27 mouse cellular contexts compared by ENCODE assay signal in the genomic region with DNA sequence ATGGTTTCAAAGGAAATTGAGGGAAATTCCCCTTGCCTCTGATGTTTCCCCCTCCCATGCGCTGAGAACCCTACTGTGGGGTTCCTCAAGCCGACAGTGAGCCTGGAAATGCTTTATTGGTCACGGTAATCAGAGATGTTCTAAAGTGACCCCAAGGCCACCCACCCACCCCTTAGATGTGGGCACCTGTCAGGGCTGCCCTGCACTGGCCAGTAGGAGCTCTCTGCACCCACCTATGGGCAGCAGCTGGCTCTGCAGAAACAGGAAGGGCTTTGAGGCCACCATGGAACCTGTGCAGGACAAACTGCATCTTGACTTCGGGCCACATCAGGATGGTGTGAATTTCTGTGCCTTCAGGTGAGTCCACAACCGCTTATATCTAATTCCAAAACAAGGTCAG.
DNase-seq lines count a peak whose midpoint lies in the region; ATAC-seq and TF ChIP-seq lines count a peak whose summit lies in the region.
"Had no signal": no experiment of that assay in that cellular context is flagged by ENCODE, and none has a peak within 500 bp of the region (broad histone marks: within the 10 kb centered on the region; RNA-seq: fewer than 3 reads in every experiment).

No protein-coding gene starts in this region.

- no peak for TF ChIP-seq POLR2A in heart, adult 2 months (IDR thresholded peaks at IDR 0.05; ENCODE audit: insufficient read depth, low read depth, low read length)

- no peaks in the 10 kb centered on the region for H3K9me3 ChIP-seq in heart, embryonic 12.5 days (replicated peaks)
- H3K9me3 ChIP-seq in heart, embryonic 16.5 days (replicated peaks; ENCODE audit: control insufficient read depth, low read length): no peaks in the 10 kb centered on the region
- no peaks in the 10 kb centered on the region for H3K9me3 ChIP-seq in midbrain, postnatal 0 days (ENCODE audit: low read length)
- no peaks in the 10 kb centered on the region for H3K9me3 ChIP-seq in midbrain, embryonic 13.5 days
- H3K9me3 ChIP-seq: embryonic facial prominence, embryonic 10.5 days; embryonic facial prominence, embryonic 13.5 days; forebrain, embryonic 12.5 days; forebrain, embryonic 15.5 days; hindbrain, embryonic 10.5 days; hindbrain, embryonic 13.5 days; intestine, embryonic 15.5 days had no signal

- 77% methylated on average over 5 of the region's 5 CpGs for WGBS in heart, embryonic 12.5 days
- 76% methylated on average over 5 of the region's 5 CpGs for WGBS in heart, embryonic 16.5 days
- WGBS in heart, adult 2 months: 87% methylated on average over 5 of the region's 5 CpGs
- 83% methylated on average over 5 of the region's 5 CpGs for WGBS in midbrain, postnatal 0 days
- 82% methylated on average over 5 of the region's 5 CpGs for WGBS in midbrain, embryonic 13.5 days

- peak overlapping the region; percentile 79 for H3K27ac ChIP-seq in heart, embryonic 12.5 days (ENCODE audit: poor library complexity, severe bottlenecking)
- H3K27ac ChIP-seq in heart, embryonic 16.5 days (ENCODE audit: low read length): peak overlapping the region; percentile 83; the same call in 1 of the 2 replicates
- H3K27ac ChIP-seq in heart, adult 2 months: no peak overlapping the region
- H3K27ac ChIP-seq in midbrain, postnatal 0 days (ENCODE audit: low read depth, low read length): no peak overlapping the region
- no peak overlapping the region for H3K27ac ChIP-seq in midbrain, embryonic 13.5 days
- H3K27ac ChIP-seq: embryonic facial prominence, embryonic 10.5 days; embryonic facial prominence, embryonic 13.5 days; forebrain, embryonic 12.5 days; forebrain, embryonic 15.5 days; hindbrain, embryonic 10.5 days; hindbrain, embryonic 13.5 days; intestine, embryonic 15.5 days had no signal

- H3K4me3 ChIP-seq in heart, embryonic 12.5 days: no peak overlapping the region
- H3K4me3 ChIP-seq in heart, embryonic 16.5 days (ENCODE audit: low read length): no peak overlapping the region
- H3K4me3 ChIP-seq in heart, adult 2 months: no peak overlapping the region
- no peak overlapping the region for H3K4me3 ChIP-seq in midbrain, postnatal 0 days (ENCODE audit: low read depth, low read length)
- no peak overlapping the region for H3K4me3 ChIP-seq in midbrain, embryonic 13.5 days (replicated peaks)
- H3K4me3 ChIP-seq: embryonic facial prominence, embryonic 10.5 days; embryonic facial prominence, embryonic 13.5 days; erythroblast, embryonic 14.5 days; forebrain, embryonic 12.5 days; forebrain, embryonic 15.5 days; hindbrain, embryonic 10.5 days; hindbrain, embryonic 13.5 days; intestine, embryonic 15.5 days had no signal

- H3K36me3 ChIP-seq in heart, embryonic 12.5 days: no peaks in the 10 kb centered on the region
- H3K36me3 ChIP-seq in heart, embryonic 16.5 days (ENCODE audit: control insufficient read depth, insufficient read depth): no peaks in the 10 kb centered on the region
- no peaks in the 10 kb centered on the region for H3K36me3 ChIP-seq in heart, adult 2 months (ENCODE audit: control insufficient read depth, insufficient read depth, low read length)
- H3K36me3 ChIP-seq in midbrain, postnatal 0 days (ENCODE audit: insufficient read depth, low read length): no peaks in the 10 kb centered on the region
- H3K36me3 ChIP-seq in midbrain, embryonic 13.5 days: no peaks in the 10 kb centered on the region
- H3K36me3 ChIP-seq: embryonic facial prominence, embryonic 10.5 days; embryonic facial prominence, embryonic 13.5 days; forebrain, embryonic 12.5 days; forebrain, embryonic 15.5 days; hindbrain, embryonic 10.5 days; hindbrain, embryonic 13.5 days; intestine, embryonic 15.5 days had no signal

- DNase-seq in heart, adult 11 months: peak; percentile 79
- DNase-seq in heart, postnatal 14 days: no peak
- no peak for DNase-seq in heart, adult 8-10 months (ENCODE audit: low spot score)
- DNase-seq in heart, adult 2 months: no peak
- DNase-seq in midbrain, postnatal 0 days (ENCODE audit: low spot score): no peak
- DNase-seq: adrenal gland, adult 8-10 months; adrenal gland, postnatal 25 days; cerebellum, adult 11-12 months; cerebellum, adult 8-10 months; cerebellum, postnatal 10 days; cerebellum, postnatal 36 days; embryo, embryonic 11 days; gastrocnemius, postnatal 25 days; kidney, adult 11 months had no signal

- ATAC-seq in heart, embryonic 12.5 days (ENCODE audit: insufficient number of reproducible peaks, low FRiP score): no peak
- ATAC-seq in heart, embryonic 16.5 days (replicated peaks; ENCODE audit: extremely low read depth, insufficient read depth, low FRiP score): no peak; the same call in 1 of the 2 replicates
- ATAC-seq in midbrain, postnatal 0 days (ENCODE audit: low FRiP score): no peak
- ATAC-seq in midbrain, embryonic 13.5 days: no peak
- ATAC-seq: activated CD4-positive, CD25-positive, alpha-beta regulatory T cell, adult 4 months; forebrain, embryonic 15.5 days; hindbrain, embryonic 16.5 days; intestine, embryonic 15.5 days had no signal

- no peak for TF ChIP-seq CTCF in heart, adult 2 months (IDR thresholded peaks at IDR 0.05)
- peak; percentile 9; the same call in 1 of the 2 replicates for TF ChIP-seq CTCF in midbrain, postnatal 0 days (IDR thresholded peaks at IDR 0.05)

- no peak for TF ChIP-seq EP300 in heart, adult 2 months (IDR thresholded peaks at IDR 0.05; ENCODE audit: insufficient read depth, low read depth, low read length)

- no peak overlapping the region for H3K4me2 ChIP-seq in heart, embryonic 12.5 days
- H3K4me2 ChIP-seq in heart, embryonic 16.5 days (ENCODE audit: low read depth, low read length): no peak overlapping the region
- no peak overlapping the region for H3K4me2 ChIP-seq in midbrain, postnatal 0 days (ENCODE audit: low read depth, low read length, poor library complexity, severe bottlenecking)
- no peak overlapping the region for H3K4me2 ChIP-seq in midbrain, embryonic 13.5 days (replicated peaks)
- H3K4me2 ChIP-seq: embryonic facial prominence, embryonic 13.5 days; forebrain, embryonic 12.5 days; forebrain, embryonic 15.5 days; hindbrain, embryonic 13.5 days; intestine, embryonic 15.5 days had no signal

- H3K9ac ChIP-seq in heart, embryonic 12.5 days: no peak overlapping the region
- H3K9ac ChIP-seq in heart, embryonic 16.5 days (ENCODE audit: low read length): no peak overlapping the region
- no peak overlapping the region for H3K9ac ChIP-seq in heart, adult 2 months (ENCODE audit: low read depth, low read length)
- no peak overlapping the region for H3K9ac ChIP-seq in midbrain, postnatal 0 days (replicated peaks; ENCODE audit: low read length, poor library complexity, severe bottlenecking)
- H3K9ac ChIP-seq in midbrain, embryonic 13.5 days (replicated peaks): no peak overlapping the region
- H3K9ac ChIP-seq: embryonic facial prominence, embryonic 13.5 days; forebrain, embryonic 12.5 days; forebrain, embryonic 15.5 days; hindbrain, embryonic 13.5 days; intestine, embryonic 15.5 days had no signal

- peaks cover 58% of the 10 kb centered on the region for H3K4me1 ChIP-seq in heart, embryonic 12.5 days (replicated peaks)
- peaks cover 31% of the 10 kb centered on the region for H3K4me1 ChIP-seq in heart, embryonic 16.5 days (ENCODE audit: control insufficient read depth, insufficient read depth, low read length)
- no peaks in the 10 kb centered on the region; the same call in 1 of the 2 replicates for H3K4me1 ChIP-seq in heart, adult 2 months (ENCODE audit: control insufficient read depth, insufficient read depth, low read length)
- H3K4me1 ChIP-seq in midbrain, postnatal 0 days (ENCODE audit: insufficient read depth, low read length): no peaks in the 10 kb centered on the region
- H3K4me1 ChIP-seq in midbrain, embryonic 13.5 days (replicated peaks): peaks cover 12% of the 10 kb centered on the region
- H3K4me1 ChIP-seq: embryonic facial prominence, embryonic 10.5 days; embryonic facial prominence, embryonic 13.5 days; hindbrain, embryonic 10.5 days; intestine, embryonic 15.5 days had no signal

- H3K79me2 ChIP-seq in heart, adult 2 months (replicated peaks; ENCODE audit: control insufficient read depth, insufficient read depth, low read length): no peaks in the 10 kb centered on the region

- H3K27me3 ChIP-seq in heart, embryonic 12.5 days (replicated peaks): no peaks in the 10 kb centered on the region
- no peaks in the 10 kb centered on the region for H3K27me3 ChIP-seq in heart, embryonic 16.5 days (ENCODE audit: control insufficient read depth, insufficient read depth, low read length)
- H3K27me3 ChIP-seq in heart, adult 2 months (ENCODE audit: control insufficient read depth, insufficient read depth, low read length): no peaks in the 10 kb centered on the region
- no peaks in the 10 kb centered on the region for H3K27me3 ChIP-seq in midbrain, postnatal 0 days (ENCODE audit: insufficient read depth, low read length)
- H3K27me3 ChIP-seq in midbrain, embryonic 13.5 days: no peaks in the 10 kb centered on the region
- H3K27me3 ChIP-seq: forebrain, embryonic 12.5 days; forebrain, embryonic 15.5 days; hindbrain, embryonic 13.5 days; intestine, embryonic 15.5 days had no signal

- intact Hi-C loops in heart, postnatal 14 days (cut with DNase I): no loop called here
- intact Hi-C loops in heart, adult 2 months (cut with DNase I): no loop called here

Comparison
In these comparisons a context has a peak if more than half of its experiments do, and no peak if none do; other contexts are left out.
1. H3K27ac ChIP-seq: peak in heart, embryonic 12.5 days (single experiment) and heart, embryonic 16.5 days (single experiment); none in heart, adult 2 months (single experiment), midbrain, postnatal 0 days (single experiment) and midbrain, embryonic 13.5 days (single experiment).